Mouse (Mus musculus) G1E-ER4 (cell line): ENCODE results near the gene Acads. TPM values are rescaled to one million over a fixed set of nuclear protein-coding genes. Genes with fewer than 3 reads are reported as not detected.

Source experiments
- GATA1 ChIP-seq: IDR thresholded peaks from one replicate; pipeline ENCODE4 v1.8.0; 2012; ENCODE audit warnings: low read length, inconsistent platforms
- polyA plus RNA-seq: library from polyadenylated mRNA; stranded (reverse); fragments of >175 nt; gene quantifications from 2 replicates; pipeline ENCODE4 v1.2.3, GENCODE M21; 2012

The Acads gene
- polyA plus RNA-seq, 1 experiment, result 69.2 TPM

DNA sequence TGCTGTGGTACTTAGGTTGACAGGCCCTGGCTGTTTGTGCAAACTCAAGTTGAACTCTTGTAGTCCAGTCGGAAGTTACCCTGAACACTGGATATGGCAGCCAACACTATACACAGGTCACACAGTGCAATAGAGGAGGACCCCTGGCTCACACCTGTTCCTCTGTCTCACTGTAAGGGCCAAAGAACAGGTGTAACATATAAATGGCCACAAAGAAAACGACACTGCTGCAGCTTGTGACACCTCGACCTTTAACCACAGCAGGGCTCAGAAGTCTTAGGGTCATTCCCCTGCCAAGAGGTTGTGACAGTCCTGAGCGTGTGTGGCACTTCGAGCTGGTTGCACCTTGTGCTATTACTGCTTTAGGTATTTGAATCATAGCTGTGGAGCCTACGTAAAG, 18.7 kb downstream of the Acads start:
- no peak for TF ChIP-seq GATA1

DNA sequence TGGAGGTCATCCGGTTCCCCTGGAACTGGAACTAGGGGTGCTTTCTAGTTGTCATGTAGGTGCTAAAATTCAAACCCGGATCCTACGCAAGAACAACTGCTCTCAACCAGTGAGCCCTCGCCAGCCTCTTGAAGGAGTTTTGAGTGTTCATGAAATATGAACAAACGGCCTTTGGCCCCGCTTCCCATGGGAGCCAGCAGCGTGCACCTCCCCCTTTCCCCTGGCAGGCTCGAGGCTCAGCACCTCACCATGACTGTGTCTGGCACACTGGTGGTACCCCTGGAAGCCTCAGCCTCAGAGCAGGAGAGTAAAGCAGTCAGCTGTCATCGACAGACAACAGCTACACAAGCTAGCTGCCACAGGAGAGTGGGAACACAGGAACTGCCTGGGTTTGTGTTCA, 19.2 kb downstream of the Acads start:
- no peak for TF ChIP-seq GATA1

DNA sequence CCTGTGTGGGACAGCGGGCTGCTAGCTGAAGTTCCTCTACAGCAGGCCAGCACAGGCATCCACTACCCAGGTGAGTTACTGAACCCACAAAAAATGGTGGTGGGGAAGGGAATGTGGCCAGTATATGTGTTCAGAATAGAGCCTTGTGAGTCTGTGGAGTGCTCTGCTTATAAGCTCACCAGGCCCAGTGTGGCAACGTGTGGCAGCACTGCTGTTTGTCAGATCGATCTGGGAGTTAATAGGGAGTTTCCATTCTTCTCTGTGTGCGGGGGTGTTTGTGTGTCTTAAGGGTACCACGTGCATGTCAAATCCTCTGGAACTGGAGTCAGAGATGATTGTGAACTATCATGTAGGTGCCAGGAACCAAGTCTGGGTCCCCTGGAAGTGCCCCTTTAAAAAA, 19.6 kb downstream of the Acads start:
- TF ChIP-seq GATA1, result no peak

DNA sequence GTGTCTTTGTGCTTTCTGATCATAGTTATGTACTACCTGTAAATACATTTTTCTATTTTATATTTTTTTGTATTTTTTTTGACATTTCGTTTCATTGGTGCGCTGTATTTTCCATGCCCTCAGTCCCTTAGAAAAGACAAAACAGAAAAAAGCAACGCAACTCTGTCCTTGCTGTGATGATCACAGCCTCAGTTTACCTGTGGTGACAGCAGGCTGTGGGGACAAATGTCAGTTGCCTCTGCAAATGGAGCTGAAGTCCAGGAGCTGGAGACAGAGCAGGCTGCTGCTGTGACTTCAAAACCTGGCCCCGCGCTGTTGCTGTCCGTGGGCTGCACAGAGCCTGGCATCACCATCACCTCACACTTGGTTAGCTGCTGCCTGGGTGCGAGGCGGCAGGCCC, 21.0 kb downstream of the Acads start, which contains the start of gene Gm10401:
TSS of gene Gm10401 (minus strand) at position 101 of the 400 bp plus-strand sequence.
- no peak for TF ChIP-seq GATA1

DNA sequence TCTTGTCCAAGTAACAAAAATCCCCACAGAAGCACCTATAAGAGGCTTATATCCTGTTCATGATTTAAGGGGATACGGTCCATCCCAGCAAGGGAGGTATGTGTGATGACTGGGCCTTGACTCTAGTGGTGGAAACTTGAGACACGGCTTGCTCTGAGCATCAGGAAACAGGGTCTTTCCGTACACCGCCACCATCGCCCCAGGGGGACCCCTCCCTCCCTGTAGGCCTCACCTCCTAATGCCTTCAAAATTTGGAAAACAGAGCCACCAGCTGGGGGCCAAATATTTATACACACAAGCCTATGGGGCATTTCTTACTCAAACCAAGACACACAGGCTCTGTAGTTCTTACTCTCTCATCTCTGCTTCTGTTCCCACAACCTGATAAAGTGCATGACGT, 27.4 kb downstream of the Acads start:
- no peak for TF ChIP-seq GATA1

DNA sequence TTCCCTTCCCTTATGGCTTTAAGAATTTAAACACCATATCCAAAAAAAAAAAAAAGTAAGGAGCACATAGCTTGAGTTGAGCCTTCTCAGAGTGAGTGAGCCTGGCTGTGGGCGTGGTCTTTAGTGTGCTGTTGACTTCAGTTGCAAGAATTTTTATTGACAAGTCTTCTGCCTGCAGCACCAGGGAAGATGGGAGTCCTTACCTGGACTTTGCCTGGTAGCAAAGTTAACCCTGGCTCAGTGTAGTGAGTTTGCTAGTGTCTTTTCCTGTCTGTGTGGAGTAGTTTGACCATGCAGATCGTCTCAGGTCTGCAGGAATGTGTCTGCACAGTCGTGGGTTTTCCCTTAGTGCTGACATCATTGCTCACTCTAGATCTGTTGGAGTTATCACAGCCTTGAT, 28.1 kb downstream of the Acads start:
- TF ChIP-seq GATA1, result no peak

DNA sequence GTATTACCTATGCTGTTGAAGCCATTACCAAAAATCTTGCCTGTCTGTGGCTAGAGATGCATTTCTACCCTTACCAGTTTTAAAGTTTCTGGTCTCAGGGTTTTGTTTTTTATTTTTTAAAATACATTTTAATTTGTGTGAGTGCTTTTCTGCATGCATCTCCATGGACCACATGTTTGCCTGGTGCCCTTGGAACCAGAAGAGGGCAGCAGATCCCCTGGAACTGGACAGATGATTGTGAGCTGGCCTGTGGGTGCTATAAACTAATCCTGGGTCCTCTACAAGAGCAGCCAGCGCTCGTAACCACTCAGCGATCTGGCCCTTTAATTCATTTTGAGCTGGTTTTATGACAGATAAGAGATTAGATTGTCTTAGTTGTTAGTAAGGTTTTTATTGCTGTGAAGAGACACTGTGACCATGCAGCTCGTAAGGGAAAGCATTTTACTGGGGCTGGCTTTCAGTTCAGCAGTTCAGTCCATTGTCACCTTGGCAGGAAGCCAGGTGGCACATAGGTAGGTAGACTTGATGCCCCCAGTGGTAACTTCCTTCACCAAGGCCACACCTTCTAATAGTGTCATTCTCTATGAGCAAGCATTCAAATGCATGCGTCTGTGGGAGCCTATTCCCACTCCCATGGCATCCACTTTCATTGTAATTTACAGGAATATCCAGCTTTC, 29.4 kb downstream of the Acads start:
- no peak for TF ChIP-seq GATA1

DNA sequence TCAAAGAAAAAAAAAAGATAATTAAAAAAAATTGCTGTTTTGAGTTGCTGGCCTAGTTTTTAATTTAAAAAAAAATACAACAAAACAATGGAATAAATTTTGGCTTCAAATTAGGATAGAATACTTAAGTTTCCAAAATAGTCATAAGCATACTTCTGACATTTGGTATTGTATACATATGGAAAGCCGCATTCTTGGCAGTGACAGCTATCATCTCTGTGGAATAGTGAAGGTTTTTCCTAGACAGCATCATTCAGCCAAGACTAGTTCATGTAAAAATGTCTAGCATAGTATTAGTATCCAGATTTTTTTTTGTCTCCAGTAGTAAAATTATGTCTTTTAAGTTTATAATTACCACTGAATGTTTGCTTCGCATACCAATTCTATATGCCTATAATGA, 33.5 kb downstream of the Acads start:
- TF ChIP-seq GATA1, result no peak

DNA sequence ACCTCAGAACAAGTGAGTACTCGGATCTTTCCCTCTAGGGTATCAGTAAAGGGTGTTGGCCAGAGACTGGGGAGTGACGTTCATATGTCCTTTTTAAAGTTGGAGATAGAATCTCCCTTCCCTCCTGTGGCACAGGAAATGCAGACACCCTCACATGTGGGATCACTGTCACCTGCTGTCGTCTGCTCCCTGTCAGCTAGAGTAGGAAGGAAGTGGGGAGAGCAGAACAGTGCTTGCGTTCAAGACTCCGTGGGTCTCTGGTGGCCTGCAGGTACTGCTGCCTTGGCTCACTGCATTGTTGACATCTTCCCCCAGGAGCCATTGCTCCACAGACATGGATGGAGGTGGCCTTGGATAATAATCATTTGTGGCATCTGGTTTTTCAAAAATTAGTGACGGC, 35.7 kb downstream of the Acads start:
- TF ChIP-seq GATA1, result no peak

DNA sequence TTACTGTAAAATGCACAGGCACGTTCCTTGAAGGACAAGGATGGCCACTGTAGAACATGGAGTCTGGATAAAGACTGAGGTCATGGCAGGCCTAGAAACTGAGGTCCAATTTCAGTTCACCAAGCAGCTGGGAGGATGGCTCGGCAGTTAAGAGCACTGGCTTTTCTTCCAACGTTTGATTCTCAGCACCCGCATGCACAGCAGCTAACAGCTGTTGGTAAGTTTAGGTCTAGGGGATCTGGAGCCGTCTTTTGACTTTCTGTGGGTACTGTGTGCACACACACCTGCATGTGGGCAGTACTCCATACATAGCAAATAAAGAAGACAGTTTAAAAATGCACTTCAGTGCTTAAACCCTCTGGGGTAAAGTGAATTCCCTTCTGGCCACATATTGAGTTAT, 37.5 kb downstream of the Acads start:
- no peak for TF ChIP-seq GATA1

DNA sequence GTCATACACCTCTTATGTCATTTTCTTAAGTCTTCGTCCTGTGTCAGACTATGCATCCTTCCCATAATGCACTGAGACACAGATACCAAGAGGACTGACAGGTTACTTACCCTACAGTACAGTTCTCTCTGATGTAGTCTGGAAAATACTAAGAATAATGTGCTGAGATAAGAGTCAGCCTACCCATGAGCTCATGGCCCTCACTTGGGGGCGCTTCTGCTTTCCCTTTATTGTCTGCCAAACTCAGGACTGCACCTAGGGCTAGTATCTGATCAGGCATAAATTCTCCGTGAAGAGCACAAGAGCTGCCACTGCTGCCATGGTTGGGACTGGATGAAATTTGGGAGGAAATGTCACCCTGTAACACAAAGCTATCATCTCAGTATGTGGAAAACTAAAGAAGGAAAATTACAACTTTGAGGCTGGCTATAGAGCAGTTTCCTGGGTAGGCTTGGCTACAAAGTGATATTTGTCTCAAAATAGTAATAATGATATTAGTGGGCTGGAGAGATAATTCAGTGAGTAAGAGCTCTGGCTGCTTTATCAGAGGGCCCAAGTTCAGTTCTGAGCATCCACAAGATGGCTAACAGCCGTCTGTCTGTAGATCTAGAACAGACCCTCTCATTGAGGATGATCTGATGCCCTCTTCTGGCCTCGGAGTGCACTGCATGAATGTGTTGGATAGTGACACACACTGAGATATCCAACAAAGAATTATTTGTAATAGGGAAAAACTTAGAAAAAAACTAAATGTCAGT, 42.8 kb downstream of the Acads start:
- TF ChIP-seq GATA1, result no peak

DNA sequence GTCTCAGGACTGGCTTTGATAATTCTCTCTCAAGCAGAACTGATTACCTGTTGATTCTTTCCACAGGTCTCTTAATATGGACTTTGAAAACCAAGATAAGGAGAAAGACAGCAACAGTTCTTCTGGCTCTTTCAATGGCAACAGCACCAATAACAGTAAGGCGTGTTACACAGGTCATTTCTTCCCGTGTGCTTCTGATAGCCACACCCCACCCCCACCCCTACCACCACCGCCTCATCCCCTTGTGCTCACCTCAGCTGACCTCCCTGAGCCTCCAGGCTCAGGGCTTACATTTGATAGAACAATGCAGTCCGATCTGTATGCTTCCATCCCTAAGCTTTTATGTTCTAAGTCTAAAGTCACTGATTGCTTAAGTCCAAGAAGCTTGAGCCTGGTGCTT, 44.4 kb downstream of the Acads start:
- no peak for TF ChIP-seq GATA1

DNA sequence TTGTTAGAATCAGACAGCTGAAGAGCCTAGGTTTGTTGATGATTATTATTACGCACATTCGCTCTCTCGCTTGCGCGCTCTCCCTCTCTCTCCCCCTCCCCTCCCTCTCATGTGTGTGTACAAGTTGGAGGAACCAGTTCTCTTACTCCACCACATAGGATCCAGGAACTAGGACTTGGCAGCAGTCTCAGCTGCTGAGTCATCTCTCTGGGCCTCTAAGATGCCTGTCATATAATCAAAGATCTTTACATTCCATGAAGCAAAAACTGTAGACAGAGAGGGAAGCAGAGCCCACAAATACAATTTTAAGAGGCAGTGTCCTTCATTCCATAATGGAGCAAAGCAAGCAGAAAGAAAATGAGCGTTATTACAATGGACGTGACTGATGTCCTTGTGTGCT, 47.0 kb downstream of the Acads start:
- no peak for TF ChIP-seq GATA1

DNA sequence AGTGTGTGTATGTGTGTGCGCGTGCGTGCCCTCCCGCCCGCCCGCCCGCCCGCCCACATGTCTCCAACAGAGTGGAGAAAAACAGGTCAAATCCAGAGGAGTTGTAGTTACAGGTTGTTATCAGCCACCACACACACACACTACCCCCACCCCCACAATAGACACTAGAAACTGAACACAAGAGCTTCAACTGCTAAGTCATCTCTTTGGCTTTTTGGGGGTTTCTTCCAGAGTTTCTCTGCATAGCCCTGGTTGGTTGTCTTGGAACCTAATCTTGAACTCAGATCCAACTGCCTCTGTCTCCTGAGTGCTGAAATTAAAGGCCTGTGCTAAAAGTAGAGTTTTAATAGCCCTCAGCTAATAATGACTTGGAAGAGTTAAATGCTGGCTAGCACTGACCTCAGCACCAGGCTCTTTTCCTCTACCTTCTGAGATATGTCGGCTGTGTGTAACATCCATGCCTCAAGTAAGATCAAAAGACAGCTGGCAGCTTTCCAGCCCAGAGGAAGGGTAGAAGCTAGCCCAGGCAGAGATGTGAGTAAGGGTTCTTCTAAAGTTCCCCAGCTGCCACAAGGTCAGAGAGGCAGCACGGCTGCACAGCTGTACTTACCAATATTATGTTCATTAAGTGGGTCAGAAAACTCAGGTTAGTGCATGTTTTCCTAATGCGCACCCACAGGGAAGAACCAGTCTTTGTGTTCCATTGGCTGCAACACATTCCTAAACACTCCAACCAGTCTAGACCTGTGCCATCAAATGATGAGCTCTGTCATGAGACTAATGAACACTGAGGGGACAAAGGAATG, 47.8 kb downstream of the Acads start:
- no peak for TF ChIP-seq GATA1

DNA sequence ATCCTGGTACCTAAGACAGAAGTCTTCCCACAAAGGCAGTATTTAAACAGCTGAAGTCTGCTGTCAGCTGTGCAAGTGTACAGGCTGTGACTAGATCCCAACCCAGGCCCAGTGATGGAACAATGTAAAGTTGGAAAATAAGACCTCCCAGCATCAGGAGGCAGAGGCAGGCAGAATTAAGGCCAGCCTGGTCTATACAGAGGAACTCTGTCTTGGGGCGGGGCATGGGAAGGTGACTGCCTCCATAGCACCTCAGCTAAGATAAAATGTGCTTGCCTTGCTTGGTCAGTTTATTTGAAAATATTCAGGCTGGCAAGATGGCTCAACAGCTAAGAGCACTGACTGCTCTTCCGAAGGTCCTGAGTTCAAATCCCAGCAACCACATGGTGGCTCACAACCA, 48.7 kb downstream of the Acads start:
- no peak for TF ChIP-seq GATA1

DNA sequence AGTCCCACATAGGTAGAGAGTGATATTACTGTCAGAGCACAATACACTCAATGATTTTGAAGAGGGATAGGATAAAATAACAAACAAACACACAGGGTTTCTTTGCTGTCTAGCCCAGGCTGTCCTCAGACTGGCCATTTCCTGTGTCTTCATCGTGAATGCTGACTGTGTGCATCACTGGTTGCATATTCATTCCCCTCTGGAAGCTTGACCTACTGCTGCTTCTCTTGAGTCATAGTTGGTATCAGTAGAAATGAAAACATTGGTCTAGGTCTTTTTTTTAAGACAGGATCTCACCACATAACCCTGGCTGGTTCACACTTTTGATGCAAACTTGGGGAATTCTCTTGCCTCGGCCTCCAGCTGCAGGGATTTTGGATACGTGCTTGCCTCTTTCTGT, 49.5 kb downstream of the Acads start:
- TF ChIP-seq GATA1, result no peak
